Mouse (Mus musculus) stomach, postnatal 0 days (tissue): Measurements from ENCODE around the gene Crb1. TPM values are rescaled to one million over a fixed set of nuclear protein-coding genes. Genes with fewer than 3 reads are reported as not detected.

Experiments
- ATAC-seq: fragments of 200-750 bp; cut with Nextera tagmentation; 2 replicates; pipeline ENCODE4 v1.8.0; 2017; ENCODE audit not compliant: low FRiP score, low TSS enrichment
- DNase-seq: peaks from one replicate; pipeline ENCODE4 v3.0.0-alpha.2; 2016; ENCODE audit warnings: low spot score
- H3K27ac ChIP-seq: fragments of 300-500 bp; sonication (generic); replicated peaks from 2 replicates; pipeline ENCODE4 v1.5.1; 2014; ENCODE audit warnings: mild to moderate bottlenecking, control low read depth
- H3K27me3 ChIP-seq: fragments of 300-500 bp; sonication (generic); 2 replicates; pipeline ENCODE4 v1.6.1; 2014; ENCODE audit warnings: low read length; ENCODE audit not compliant: control insufficient read depth, insufficient read depth
- H3K36me3 ChIP-seq: fragments of 300-500 bp; sonication (generic); 2 replicates; pipeline ENCODE4 v1.6.1; 2014; ENCODE audit warnings: low read length, mixed read lengths; ENCODE audit not compliant: control insufficient read depth, insufficient read depth
- H3K4me1 ChIP-seq: fragments of 300-500 bp; sonication (generic); replicated peaks from 2 replicates; pipeline ENCODE4 v1.6.1; 2014; ENCODE audit warnings: antibody characterized with exemption; ENCODE audit not compliant: control insufficient read depth, insufficient read depth
- H3K4me2 ChIP-seq: fragments of 300-500 bp; sonication (generic); replicated peaks from 2 replicates; pipeline ENCODE4 v1.6.1; 2014; ENCODE audit warnings: low read depth, mild to moderate bottlenecking, control low read depth, moderate library complexity
- H3K4me3 ChIP-seq: fragments of 300-500 bp; sonication (generic); 2 replicates; pipeline ENCODE4 v1.5.1; 2014; ENCODE audit warnings: low read depth, low read length, control low read depth
- H3K9ac ChIP-seq: fragments of 300-500 bp; sonication (generic); 2 replicates; pipeline ENCODE4 v1.6.1; 2014; ENCODE audit warnings: mild to moderate bottlenecking, low read length, control low read depth, mixed read lengths
- H3K9me3 ChIP-seq: fragments of 300-500 bp; sonication (generic); 2 replicates; pipeline ENCODE4 v1.6.1; 2016; ENCODE audit warnings: low read length; ENCODE audit not compliant: control insufficient read depth
- CTCF ChIP-seq: IDR thresholded peaks from 2 replicates; pipeline ENCODE4 v1.5.1; 2016; ENCODE audit warnings: antibody characterized with exemption, low read depth, mild to moderate bottlenecking, moderate library complexity
- EP300 ChIP-seq: optimal IDR thresholded peaks from 2 replicates; pipeline ENCODE3; 2016; ENCODE audit warnings: antibody characterized with exemption
- WGBS: fragments of 180-500 bp; shearing (Covaris S2); extraction: QIAGEN DNeasy Blood & Tissue Kit; methylation state at CpG from one replicate; pipeline ENCODE4 v1.1.7; 2014; 5-methylcytosine and 5-hydroxymethylcytosine counted together
- polyA plus RNA-seq: library from polyadenylated mRNA; unstranded; fragments of >200 nt; fragmentation: Nextera tagmentation; extraction: Ambion mirVana; gene quantifications from 2 replicates; pipeline ENCODE4 v1.2.1, GENCODE M21; 2015

Crb1 gene
- polyA plus RNA-seq, 1 experiment from 2014 or later: 0.04 TPM

GRCm38 (mm10) chr1:139153006-139153405 is 223.9 kb downstream of the Crb1 start:
- 88% methylated on average over 2 of the region's 2 CpGs for WGBS
- Histone ChIP-seq H3K36me3 (no peaks in the 10 kb centered on the region), H3K4me3 (no peak overlapping the region), H3K9me3 (no peaks in the 10 kb centered on the region), H3K9ac (no peak overlapping the region), H3K4me2 (no peak overlapping the region), H3K27me3 (no peaks in the 10 kb centered on the region), H3K4me1 (no peaks in the 10 kb centered on the region), H3K27ac (no peak overlapping the region)
- ATAC-seq: no peak
- no peak for DNase-seq
- TF ChIP-seq CTCF (no peak), EP300 (no peak)

Other genes starting within 250 kb of the Crb1 start
- gene Zbtb41, start 45.2 kb upstream of the Crb1 start, polyA plus RNA-seq: 3.6 TPM in 2 replicates
- gene Aspm, start 77.7 kb upstream of the Crb1 start, polyA plus RNA-seq: 2.2 and 3.3 TPM in 2 replicates
- 0.08 and 0.19 TPM in 2 replicates for gene F13b, start 124.6 kb upstream of the Crb1 start, polyA plus RNA-seq
- gene Cfhr1, start 183.2 kb upstream of the Crb1 start, polyA plus RNA-seq: 0.08 TPM in 1 of 2 replicates, not detected in the other